Mouse (Mus musculus): Measurements from ENCODE around the gene Tbc1d21. TPM values are rescaled to one million over a fixed set of nuclear protein-coding genes. Genes with fewer than 3 reads are reported as not detected.

The Tbc1d21 gene
- total RNA-seq, 1 experiment = not detected

GRCm38 (mm10) chr9:58331276-58331675, 39.0 kb downstream of the Tbc1d21 start:
- in situ Hi-C loops (cut with MboI; ENCODE audit: low sequenced_read_pairs in 2 of 2, unreplicated experiment in 2 of 2) = no loop called here
- H3K4me1 ChIP-seq (ENCODE audit: control insufficient read depth in 2 of 2, insufficient read depth in 2 of 2, low read length in 2 of 2, poor library complexity in 1 of 2) = 0 out of 4 replicates have a peak, but pooled peaks cover 0 to under 1% of the 10 kb centered on the region in 2 experiments
- no peaks in the 10 kb centered on the region for H3K36me3 ChIP-seq (ENCODE audit: control insufficient read depth, insufficient read depth, low read length, poor library complexity, severe bottlenecking)
- no peak for DNase-seq (ENCODE audit: low read depth, low spot score)
- no peak overlapping the region for H3K9ac ChIP-seq (ENCODE audit: insufficient read depth, low read depth, low read length, poor library complexity, severe bottlenecking)
- H3K27ac ChIP-seq (ENCODE audit: insufficient read depth, low read depth, low read length, poor library complexity, severe bottlenecking) = no peak overlapping the region
- H3K9me3 ChIP-seq (ENCODE audit: control insufficient read depth, insufficient read depth, low read depth, low read length) = peaks cover 2% of the 10 kb centered on the region; the same call in 1 of the 2 replicates
- no peak overlapping the region for H3K4me3 ChIP-seq (ENCODE audit: insufficient read depth in 1 of 2, low read depth in 1 of 2, low read length in 2 of 2, poor library complexity in 1 of 2, severe bottlenecking in 1 of 2)
- no peak for TF ChIP-seq CHD2 (IDR thresholded peaks at IDR 0.05; ENCODE audit: low read depth, low read length)
- no peak for TF ChIP-seq HCFC1 (IDR thresholded peaks at IDR 0.05; ENCODE audit: borderline replicate concordance, insufficient read depth, low read length)
- TF ChIP-seq ZC3H11A (IDR thresholded peaks at IDR 0.05; ENCODE audit: borderline replicate concordance, low read depth, low read length) = no peak
- TF ChIP-seq MAFK (IDR thresholded peaks at IDR 0.05; ENCODE audit: insufficient read depth, low read depth, low read length) = no peak
- no peak for TF ChIP-seq ZNF384 (IDR thresholded peaks at IDR 0.05; ENCODE audit: low read depth, low read length)

DNA sequence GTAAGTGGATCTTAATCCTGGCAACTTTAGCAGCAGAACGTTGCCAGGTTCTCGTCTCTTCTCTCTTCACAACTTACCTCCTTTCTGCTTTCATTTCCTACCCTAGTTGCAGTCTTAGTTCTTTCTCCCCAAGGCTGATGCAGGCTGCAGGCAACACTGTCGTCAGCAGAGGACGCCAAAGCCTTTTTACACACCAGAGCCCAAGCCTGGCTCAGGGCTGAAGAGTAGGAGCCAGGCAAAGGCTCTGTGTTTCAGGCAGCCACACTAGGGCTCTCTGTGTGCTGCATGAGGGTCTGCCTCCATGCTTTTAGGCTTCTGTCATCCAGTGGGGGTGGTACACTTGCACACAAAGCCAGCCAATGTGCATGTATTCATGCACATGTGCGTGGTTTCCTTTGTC, 40.0 kb downstream of the Tbc1d21 start:
- Histone ChIP-seq H3K9me3 (ENCODE audit: control insufficient read depth, insufficient read depth, low read depth, low read length) (peaks cover 2% of the 10 kb centered on the region; the same call in 1 of the 2 replicates), H3K27ac (ENCODE audit: insufficient read depth, low read depth, low read length, poor library complexity, severe bottlenecking) (no peak overlapping the region), H3K36me3 (ENCODE audit: control insufficient read depth, insufficient read depth, low read length, poor library complexity, severe bottlenecking) (no peaks in the 10 kb centered on the region), H3K4me1 (ENCODE audit: control insufficient read depth in 2 of 2, insufficient read depth in 2 of 2, low read length in 2 of 2, poor library complexity in 1 of 2) (no peaks in the 10 kb centered on the region), H3K9ac (ENCODE audit: insufficient read depth, low read depth, low read length, poor library complexity, severe bottlenecking) (no peak overlapping the region), H3K4me3 (ENCODE audit: insufficient read depth in 1 of 2, low read depth in 1 of 2, low read length in 2 of 2, poor library complexity in 1 of 2, severe bottlenecking in 1 of 2) (no peak overlapping the region)
- TF ChIP-seq ZC3H11A (IDR thresholded peaks at IDR 0.05; ENCODE audit: borderline replicate concordance, low read depth, low read length) (peak; percentile 73), MAFK (IDR thresholded peaks at IDR 0.05; ENCODE audit: insufficient read depth, low read depth, low read length) (no peak), CHD2 (IDR thresholded peaks at IDR 0.05; ENCODE audit: low read depth, low read length) (no peak), ZNF384 (IDR thresholded peaks at IDR 0.05; ENCODE audit: low read depth, low read length) (no peak), HCFC1 (IDR thresholded peaks at IDR 0.05; ENCODE audit: borderline replicate concordance, insufficient read depth, low read length) (no peak)
- DNase-seq (ENCODE audit: low read depth, low spot score) = peak; percentile 17
- in situ Hi-C loops (cut with MboI; ENCODE audit: low sequenced_read_pairs in 2 of 2, unreplicated experiment in 2 of 2) = no loop called here

GRCm38 (mm10) chr9:58327382-58327781, 42.9 kb downstream of the Tbc1d21 start:
- no peak overlapping the region for H3K9ac ChIP-seq (ENCODE audit: insufficient read depth, low read depth, low read length, poor library complexity, severe bottlenecking)
- H3K4me3 ChIP-seq (ENCODE audit: insufficient read depth in 1 of 2, low read depth in 1 of 2, low read length in 2 of 2, poor library complexity in 1 of 2, severe bottlenecking in 1 of 2) = no peak overlapping the region
- H3K9me3 ChIP-seq (ENCODE audit: control insufficient read depth, insufficient read depth, low read depth, low read length) = no peaks in the 10 kb centered on the region
- TF ChIP-seq MAFK (IDR thresholded peaks at IDR 0.05; ENCODE audit: insufficient read depth, low read depth, low read length) = no peak
- no peaks in the 10 kb centered on the region for H3K4me1 ChIP-seq (ENCODE audit: control insufficient read depth in 2 of 2, insufficient read depth in 2 of 2, low read length in 2 of 2, poor library complexity in 1 of 2)
- in situ Hi-C loops (cut with MboI; ENCODE audit: low sequenced_read_pairs in 2 of 2, unreplicated experiment in 2 of 2) = no loop called here
- no peaks in the 10 kb centered on the region for H3K36me3 ChIP-seq (ENCODE audit: control insufficient read depth, insufficient read depth, low read length, poor library complexity, severe bottlenecking)
- H3K27ac ChIP-seq (ENCODE audit: insufficient read depth, low read depth, low read length, poor library complexity, severe bottlenecking) = no peak overlapping the region
- no peak for DNase-seq (ENCODE audit: low read depth, low spot score)

GRCm38 (mm10) chr9:58326477-58327180, 43.6 kb downstream of the Tbc1d21 start:
- Histone ChIP-seq H3K9me3 (ENCODE audit: control insufficient read depth, insufficient read depth, low read depth, low read length) (no peaks in the 10 kb centered on the region), H3K4me3 (ENCODE audit: insufficient read depth in 1 of 2, low read depth in 1 of 2, low read length in 2 of 2, poor library complexity in 1 of 2, severe bottlenecking in 1 of 2) (no peak overlapping the region), H3K27ac (ENCODE audit: insufficient read depth, low read depth, low read length, poor library complexity, severe bottlenecking) (no peak overlapping the region), H3K9ac (ENCODE audit: insufficient read depth, low read depth, low read length, poor library complexity, severe bottlenecking) (no peak overlapping the region), H3K4me1 (ENCODE audit: control insufficient read depth in 2 of 2, insufficient read depth in 2 of 2, low read length in 2 of 2, poor library complexity in 1 of 2) (no peaks in the 10 kb centered on the region), H3K36me3 (ENCODE audit: control insufficient read depth, insufficient read depth, low read length, poor library complexity, severe bottlenecking) (no peaks in the 10 kb centered on the region)
- no peak for TF ChIP-seq ZC3H11A (IDR thresholded peaks at IDR 0.05; ENCODE audit: borderline replicate concordance, low read depth, low read length)
- no peak for TF ChIP-seq ZNF384 (IDR thresholded peaks at IDR 0.05; ENCODE audit: low read depth, low read length)
- TF ChIP-seq HCFC1 (IDR thresholded peaks at IDR 0.05; ENCODE audit: borderline replicate concordance, insufficient read depth, low read length) = no peak
- TF ChIP-seq CHD2 (IDR thresholded peaks at IDR 0.05; ENCODE audit: low read depth, low read length) = no peak
- no peak for TF ChIP-seq MAFK (IDR thresholded peaks at IDR 0.05; ENCODE audit: insufficient read depth, low read depth, low read length)
- DNase-seq (ENCODE audit: low read depth, low spot score) = no peak
- in situ Hi-C loops (cut with MboI; ENCODE audit: low sequenced_read_pairs in 2 of 2, unreplicated experiment in 2 of 2) = no loop called here

GRCm38 (mm10) chr9:58321681-58322080, 48.6 kb downstream of the Tbc1d21 start:
- H3K36me3 ChIP-seq (ENCODE audit: control insufficient read depth, insufficient read depth, low read length, poor library complexity, severe bottlenecking) = no peaks in the 10 kb centered on the region
- TF ChIP-seq CHD2 (IDR thresholded peaks at IDR 0.05; ENCODE audit: low read depth, low read length) = no peak
- TF ChIP-seq ZC3H11A (IDR thresholded peaks at IDR 0.05; ENCODE audit: borderline replicate concordance, low read depth, low read length) = no peak
- no peak for TF ChIP-seq HCFC1 (IDR thresholded peaks at IDR 0.05; ENCODE audit: borderline replicate concordance, insufficient read depth, low read length)
- TF ChIP-seq MAFK (IDR thresholded peaks at IDR 0.05; ENCODE audit: insufficient read depth, low read depth, low read length) = no peak
- DNase-seq (ENCODE audit: low read depth, low spot score) = no peak
- no peaks in the 10 kb centered on the region; a peak in 1 of 4 replicates for H3K4me1 ChIP-seq (ENCODE audit: control insufficient read depth in 2 of 2, insufficient read depth in 2 of 2, low read length in 2 of 2, poor library complexity in 1 of 2)
- no peak overlapping the region for H3K4me3 ChIP-seq (ENCODE audit: insufficient read depth in 1 of 2, low read depth in 1 of 2, low read length in 2 of 2, poor library complexity in 1 of 2, severe bottlenecking in 1 of 2)
- no peaks in the 10 kb centered on the region for H3K9me3 ChIP-seq (ENCODE audit: control insufficient read depth, insufficient read depth, low read depth, low read length)
- in situ Hi-C loops (cut with MboI; ENCODE audit: low sequenced_read_pairs in 2 of 2, unreplicated experiment in 2 of 2) = no loop called here
- no peak overlapping the region for H3K9ac ChIP-seq (ENCODE audit: insufficient read depth, low read depth, low read length, poor library complexity, severe bottlenecking)
- no peak overlapping the region for H3K27ac ChIP-seq (ENCODE audit: insufficient read depth, low read depth, low read length, poor library complexity, severe bottlenecking)

Measured in ES-E14 (cell line).